Mouse (Mus musculus): Measurements from ENCODE around the gene Dnajb11.

Gene Dnajb11

DNA sequence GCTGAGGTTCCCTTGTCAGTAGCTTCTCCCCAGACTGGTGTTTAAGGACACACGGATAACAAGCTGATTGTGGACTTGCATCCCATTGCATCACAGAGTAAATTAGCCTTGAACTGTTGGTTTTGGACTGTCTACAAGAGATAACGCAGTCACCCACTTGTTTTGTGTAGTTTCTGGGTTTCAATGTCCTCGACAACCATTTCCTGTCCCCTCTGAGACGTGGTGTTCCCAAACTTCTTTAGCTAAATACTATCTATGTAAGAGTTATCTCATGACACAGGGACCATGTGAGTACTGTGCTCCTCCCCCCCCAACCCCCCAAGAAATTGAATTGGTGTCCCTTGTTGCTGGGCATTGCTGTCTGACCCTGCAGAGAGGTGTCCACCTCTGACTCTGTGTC is 23.8 kb downstream of the Dnajb11 start:
- DNase-seq (ENCODE audit: low read depth, low spot score): no peak

GRCm38 (mm10) chr16:22883441-22883840 is 25.8 kb downstream of the Dnajb11 start:
- no peak for DNase-seq (ENCODE audit: low read depth, low spot score)

- DNase-seq (ENCODE audit: low read depth, low spot score): no peak
These were observed 27.7 kb downstream of the Dnajb11 start for GRCm38 (mm10) chr16:22885356-22885755.

GRCm38 (mm10) chr16:22886726-22887125 is 29.1 kb downstream of the Dnajb11 start:
- DNase-seq (ENCODE audit: low read depth, low spot score): no peak

DNA sequence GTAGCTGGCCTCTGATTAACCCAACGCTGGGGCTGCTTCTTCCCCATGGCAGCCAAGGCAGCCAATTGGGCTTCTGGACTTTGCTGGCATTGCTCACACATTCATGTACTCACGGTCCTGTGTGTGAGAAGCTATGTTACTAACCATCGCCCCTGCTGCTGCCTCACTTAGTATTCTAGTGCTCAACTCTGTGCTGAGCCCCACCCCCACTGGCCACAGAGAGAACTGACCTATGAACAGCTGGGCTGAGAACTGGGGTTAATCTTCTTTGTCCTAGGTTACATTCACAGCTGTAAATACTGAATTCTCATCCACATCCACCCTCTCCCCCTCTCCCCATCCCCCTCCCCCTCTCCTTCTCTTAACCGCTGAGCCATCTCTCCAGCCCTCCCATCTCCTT is 31.2 kb downstream of the Dnajb11 start:
- no peak for DNase-seq (ENCODE audit: low read depth, low spot score)

DNA sequence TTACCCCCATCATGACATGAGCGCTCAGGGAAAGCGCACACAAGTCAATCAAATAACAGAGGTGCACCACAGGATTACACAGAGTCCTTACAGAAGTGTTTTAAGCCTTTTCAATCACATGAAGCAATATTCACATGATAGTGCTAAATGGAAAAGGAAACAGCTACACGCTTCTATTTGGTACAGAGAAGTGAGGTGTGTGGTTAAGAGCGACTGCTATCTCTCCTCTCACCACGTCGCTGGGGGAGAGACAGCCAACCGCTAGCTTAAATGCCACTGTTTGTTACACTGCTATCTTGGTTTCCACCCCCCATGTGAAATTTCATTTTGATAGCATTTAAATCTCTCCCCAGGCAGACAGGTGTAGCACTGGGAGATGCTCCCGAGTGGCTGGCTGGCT is 32.1 kb downstream of the Dnajb11 start:
- DNase-seq (ENCODE audit: low read depth, low spot score): no peak

- no peak for DNase-seq (ENCODE audit: low read depth, low spot score)
These were observed 33.3 kb downstream of the Dnajb11 start, which contains the start of gene Ahsg for GRCm38 (mm10) chr16:22890683-22891510. Ahsg (plus strand) TSS chr16:22891277.

DNA sequence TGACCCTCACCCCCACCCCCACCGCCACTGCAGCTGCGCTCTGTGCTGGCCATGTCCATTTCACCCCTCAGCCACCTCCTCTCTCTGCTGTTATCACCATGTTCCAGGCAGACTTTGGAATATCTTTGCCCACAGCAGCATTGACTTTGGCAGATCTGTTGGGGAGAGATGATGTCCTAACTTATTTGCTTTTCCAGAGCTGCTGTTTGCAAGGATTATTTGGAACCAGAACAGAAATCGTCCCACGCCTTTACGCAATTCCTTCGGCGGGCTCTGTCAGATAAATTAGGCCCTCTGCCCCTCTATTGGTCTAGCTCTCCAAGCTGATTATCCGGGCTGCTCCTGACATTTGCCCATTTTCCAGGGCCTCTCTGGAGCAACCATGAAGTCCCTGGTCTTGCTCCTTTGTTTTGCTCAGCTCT is 34.1 kb downstream of the Dnajb11 start:
- no peak for DNase-seq (ENCODE audit: low read depth, low spot score)

- DNase-seq (ENCODE audit: low read depth, low spot score): no peak
These were observed 36.5 kb downstream of the Dnajb11 start for GRCm38 (mm10) chr16:22894095-22894494.

DNA sequence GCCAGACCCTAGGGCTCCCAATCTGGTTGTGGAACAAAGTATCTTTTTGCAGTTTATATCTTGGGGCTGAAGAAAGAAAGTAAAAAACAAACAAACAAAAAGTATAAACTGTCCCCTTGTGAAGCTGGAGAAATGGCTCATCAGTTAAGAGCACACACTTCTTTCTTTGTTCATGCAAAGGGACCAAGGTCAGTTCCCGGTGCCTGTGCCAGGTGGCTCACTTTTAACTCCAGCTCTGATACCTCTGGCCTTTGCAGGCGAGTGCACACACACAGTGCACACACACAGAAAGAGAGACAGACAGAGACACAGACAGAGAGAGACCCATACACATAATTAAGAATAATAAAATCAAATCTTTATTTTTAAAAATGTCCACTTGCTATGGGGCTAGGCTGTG is 39.0 kb downstream of the Dnajb11 start:
- no peak for DNase-seq (ENCODE audit: low read depth, low spot score)

GRCm38 (mm10) chr16:22899346-22899745 is 41.7 kb downstream of the Dnajb11 start:
- DNase-seq (ENCODE audit: low read depth, low spot score): no peak

DNA sequence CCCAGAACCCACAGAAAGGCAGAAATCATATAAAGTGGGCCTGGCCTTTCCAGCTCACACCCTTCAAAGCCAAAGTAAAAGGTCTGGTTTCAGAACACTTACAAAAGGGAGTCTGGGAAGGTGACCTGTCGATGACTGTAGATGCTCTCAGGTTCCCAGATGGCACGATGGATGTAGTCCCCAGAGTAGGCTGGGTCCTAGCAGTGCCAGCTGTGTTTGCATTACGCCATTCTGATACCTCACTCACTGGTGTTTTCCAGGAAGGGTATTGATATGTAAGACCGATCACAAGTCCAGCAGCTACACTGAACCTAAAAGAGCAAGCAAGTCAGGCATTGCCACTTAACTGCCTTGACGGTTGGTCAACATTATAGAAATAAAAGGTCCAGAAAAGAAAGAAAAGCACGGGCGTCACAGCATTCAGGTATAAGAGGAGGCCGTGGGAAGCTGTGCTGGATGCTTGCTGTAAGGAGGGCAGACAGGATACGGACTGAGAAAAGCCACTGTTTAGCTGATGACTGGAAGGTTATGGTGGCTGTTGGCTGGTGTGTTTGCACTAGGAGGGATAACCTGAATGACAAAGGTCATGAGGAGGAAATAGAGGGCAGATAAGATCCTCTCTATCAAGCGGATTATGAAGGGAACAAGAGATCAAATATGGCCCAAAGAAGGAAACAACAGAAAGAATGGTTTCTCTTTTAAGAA is 42.4 kb downstream of the Dnajb11 start:
- no peak for DNase-seq (ENCODE audit: low read depth, low spot score)

GRCm38 (mm10) chr16:22901326-22901725 is 43.7 kb downstream of the Dnajb11 start:
- DNase-seq (ENCODE audit: low read depth, low spot score): no peak

GRCm38 (mm10) chr16:22909290-22909689 is 51.6 kb downstream of the Dnajb11 start:
- DNase-seq (ENCODE audit: low read depth, low spot score): no peak

DNA sequence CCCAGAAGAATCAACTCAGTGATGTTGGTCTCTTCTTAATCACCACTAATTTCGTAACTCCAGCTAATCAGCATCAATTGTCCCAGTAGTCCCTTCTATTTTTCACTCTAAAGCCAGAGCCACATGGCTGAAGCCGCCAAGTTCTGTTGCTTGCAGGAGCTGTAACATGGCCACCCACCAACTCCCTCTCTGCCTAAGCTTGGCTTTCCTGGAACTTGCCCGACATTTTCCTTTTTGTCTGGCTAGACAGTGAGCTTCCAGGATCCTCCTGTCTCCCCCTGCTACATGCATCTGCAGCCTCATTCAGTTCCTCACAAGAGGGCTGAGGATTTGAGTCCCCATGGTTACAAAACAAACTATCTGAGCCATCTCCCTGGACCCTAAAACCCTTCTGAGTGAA is 54.3 kb downstream of the Dnajb11 start:
- DNase-seq (ENCODE audit: low read depth, low spot score): no peak

DNA sequence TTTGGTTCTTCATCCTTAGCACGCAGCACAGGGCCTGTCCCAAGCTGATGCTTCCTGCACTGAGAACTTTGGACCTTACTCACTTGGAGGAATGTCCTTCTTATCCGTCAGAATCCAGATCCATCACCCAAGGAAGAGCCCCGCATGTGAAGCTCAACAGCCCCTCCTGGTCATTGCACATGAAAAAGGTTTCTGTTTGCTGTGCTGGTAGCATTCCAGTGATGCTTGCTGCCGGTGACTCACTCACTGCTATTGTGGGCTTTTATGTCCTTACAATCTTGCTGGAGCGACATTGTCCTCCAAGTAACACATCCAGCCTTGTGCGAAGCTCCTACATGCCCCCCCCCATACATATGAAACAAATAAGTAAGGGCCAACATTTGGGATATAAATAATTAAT is 55.2 kb downstream of the Dnajb11 start:
- DNase-seq (ENCODE audit: low read depth, low spot score): no peak

- no peak for DNase-seq (ENCODE audit: low read depth, low spot score)
These were observed 56.6 kb downstream of the Dnajb11 start for GRCm38 (mm10) chr16:22914276-22914675.

DNA sequence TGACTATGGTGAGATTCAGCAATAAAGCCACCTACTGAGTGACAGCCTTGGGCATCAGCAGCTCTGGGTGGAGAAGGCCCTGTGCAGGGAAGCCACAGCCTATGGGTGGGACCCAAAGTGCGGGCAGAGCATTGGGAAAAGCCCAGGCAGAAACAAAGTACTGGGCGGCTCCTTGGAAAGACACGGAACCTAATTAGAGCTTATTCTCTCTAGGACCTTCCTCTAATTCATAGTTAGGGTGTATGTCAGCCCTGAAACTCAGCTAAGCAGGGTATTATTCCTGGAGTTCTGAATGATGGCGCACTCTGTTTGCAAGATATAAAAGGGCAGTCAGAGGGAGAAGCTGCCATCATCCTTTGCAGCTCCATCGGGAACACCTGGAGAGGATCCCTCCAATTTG is 60.4 kb downstream of the Dnajb11 start, which contains the start of gene Fetub:
Fetub (plus strand) TSS at position 301 of the 400 bp plus-strand sequence.
- no peak for DNase-seq (ENCODE audit: low read depth, low spot score)

DNA sequence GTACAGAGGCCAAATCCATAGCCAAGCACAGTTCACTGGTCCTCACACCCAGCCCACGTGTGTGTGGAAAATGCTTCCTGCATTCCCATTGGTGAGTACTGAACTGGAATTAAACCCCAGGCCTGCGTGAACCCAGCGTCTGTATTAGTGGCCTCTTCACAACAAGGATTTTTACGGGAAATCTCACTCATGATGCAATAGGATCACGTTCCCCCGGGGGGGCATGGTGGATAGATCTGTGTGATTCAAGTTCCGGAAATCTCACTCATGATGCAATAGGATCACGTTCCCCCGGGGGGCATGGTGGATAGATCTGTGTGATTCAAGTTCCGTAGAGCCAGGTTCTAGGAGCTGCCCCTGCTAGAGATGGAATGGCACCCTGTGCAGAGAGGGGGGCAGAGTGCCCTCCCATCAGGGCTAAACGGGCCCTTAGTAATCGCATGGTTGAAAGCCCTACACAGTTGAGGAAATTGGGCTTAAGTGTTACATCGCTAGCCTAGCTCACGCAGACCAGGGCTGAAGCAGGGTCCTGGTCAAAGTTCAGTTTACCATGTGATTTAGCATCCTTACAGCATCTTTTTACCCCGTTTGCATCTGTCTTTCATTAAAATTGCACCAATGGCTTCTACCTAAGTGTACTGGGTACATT is 61.1 kb downstream of the Dnajb11 start:
- no peak for DNase-seq (ENCODE audit: low read depth, low spot score)

DNA sequence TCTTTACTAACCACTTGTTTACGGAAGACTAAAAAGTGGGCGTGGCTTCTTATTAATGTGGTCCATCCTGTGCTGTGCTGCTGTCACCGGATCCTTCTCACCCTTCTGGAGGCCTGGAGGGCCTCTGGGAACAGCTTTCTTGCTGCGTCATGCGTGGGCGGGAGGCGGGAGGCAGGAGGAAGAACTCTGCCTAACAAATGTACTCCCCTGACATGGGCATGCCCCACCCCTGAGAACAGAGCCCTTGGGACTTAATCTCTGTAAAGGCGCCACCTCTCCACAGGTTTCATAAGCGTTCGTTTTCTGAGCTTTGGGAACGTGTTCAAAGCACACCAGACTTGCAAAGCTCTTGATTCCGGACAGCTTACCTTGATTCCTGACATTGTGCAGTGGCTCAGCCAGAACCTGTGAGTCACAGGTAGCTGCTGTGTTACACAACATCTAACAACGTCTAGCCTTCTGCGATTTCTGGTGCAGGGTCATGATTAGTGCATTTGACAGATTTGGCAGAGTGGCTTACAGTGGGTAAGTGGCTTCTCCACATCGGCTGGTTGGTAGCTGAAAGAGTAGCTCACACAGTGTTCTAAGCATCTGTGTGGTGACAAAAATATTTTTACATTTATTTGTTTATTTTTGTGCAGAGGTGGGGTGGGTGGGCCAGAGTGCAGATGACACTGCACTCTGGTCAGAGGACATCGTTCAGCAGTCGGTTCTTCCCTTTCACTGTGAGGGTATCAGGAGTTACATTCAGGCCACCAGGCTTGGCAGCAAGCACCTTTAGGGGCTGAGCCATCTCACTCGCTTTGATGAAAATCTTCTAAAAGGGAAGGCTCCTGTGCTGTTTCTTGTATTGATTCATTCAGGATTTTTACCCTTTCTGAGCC is 62.6 kb downstream of the Dnajb11 start:
- DNase-seq (ENCODE audit: low read depth, low spot score): no peak

GRCm38 (mm10) chr16:22921761-22922160 is 64.1 kb downstream of the Dnajb11 start:
- DNase-seq (ENCODE audit: low read depth, low spot score): no peak

All from brain, embryonic 18.5 days (tissue).